Mouse (Mus musculus): Measurements from ENCODE around the gene Omg. TPM values are rescaled to one million over a fixed set of nuclear protein-coding genes. Genes with fewer than 3 reads are reported as not detected.

Gene Omg
- polyA plus RNA-seq, 1 experiment from 2014 or later = 0.46 TPM

- no peak overlapping the region for H3K9ac ChIP-seq (ENCODE audit: low read depth, low read length)
- no peak for ATAC-seq (ENCODE audit: low FRiP score, low TSS enrichment)
- H3K36me3 ChIP-seq (ENCODE audit: control insufficient read depth, insufficient read depth, low read length) = no peaks in the 10 kb centered on the region
- no peaks in the 10 kb centered on the region for H3K27me3 ChIP-seq (ENCODE audit: control insufficient read depth, insufficient read depth, low read length)
- no peaks in the 10 kb centered on the region for H3K9me3 ChIP-seq (ENCODE audit: control insufficient read depth, low read length)
- peaks cover 7% of the 10 kb centered on the region for H3K4me1 ChIP-seq (ENCODE audit: control insufficient read depth, insufficient read depth, low read length)
- no peak overlapping the region for H3K4me2 ChIP-seq (replicated peaks; ENCODE audit: low read depth, low read length)
- no peak overlapping the region for H3K4me3 ChIP-seq (ENCODE audit: low read length)
- WGBS = 79% methylated on average over 1 of the region's 1 CpGs
- no peak overlapping the region for H3K27ac ChIP-seq (ENCODE audit: low read depth, low read length)
These were observed 19.1 kb upstream of the Omg start for GRCm38 (mm10) chr11:79522944-79523343.

GRCm38 (mm10) chr11:79521930-79522329 is 18.0 kb upstream of the Omg start:
- Histone ChIP-seq H3K9ac (ENCODE audit: low read depth, low read length) (no peak overlapping the region), H3K4me2 (replicated peaks; ENCODE audit: low read depth, low read length) (no peak overlapping the region), H3K9me3 (ENCODE audit: control insufficient read depth, low read length) (no peaks in the 10 kb centered on the region), H3K27ac (ENCODE audit: low read depth, low read length) (no peak overlapping the region), H3K4me3 (ENCODE audit: low read length) (no peak overlapping the region), H3K36me3 (ENCODE audit: control insufficient read depth, insufficient read depth, low read length) (no peaks in the 10 kb centered on the region), H3K4me1 (ENCODE audit: control insufficient read depth, insufficient read depth, low read length) (peaks cover 7% of the 10 kb centered on the region), H3K27me3 (ENCODE audit: control insufficient read depth, insufficient read depth, low read length) (no peaks in the 10 kb centered on the region)
- ATAC-seq (ENCODE audit: low FRiP score, low TSS enrichment) = no peak

- H3K27me3 ChIP-seq (ENCODE audit: control insufficient read depth, insufficient read depth, low read length) = no peaks in the 10 kb centered on the region
- no peaks in the 10 kb centered on the region for H3K9me3 ChIP-seq (ENCODE audit: control insufficient read depth, low read length)
- H3K36me3 ChIP-seq (ENCODE audit: control insufficient read depth, insufficient read depth, low read length) = no peaks in the 10 kb centered on the region
- H3K4me3 ChIP-seq (ENCODE audit: low read length) = no peak overlapping the region
- peaks cover 7% of the 10 kb centered on the region for H3K4me1 ChIP-seq (ENCODE audit: control insufficient read depth, insufficient read depth, low read length)
- H3K4me2 ChIP-seq (replicated peaks; ENCODE audit: low read depth, low read length) = no peak overlapping the region
- ATAC-seq (ENCODE audit: low FRiP score, low TSS enrichment) = no peak
- no peak overlapping the region for H3K27ac ChIP-seq (ENCODE audit: low read depth, low read length)
- no peak overlapping the region for H3K9ac ChIP-seq (ENCODE audit: low read depth, low read length)
These were observed 16.9 kb upstream of the Omg start for GRCm38 (mm10) chr11:79520772-79521171.

DNA sequence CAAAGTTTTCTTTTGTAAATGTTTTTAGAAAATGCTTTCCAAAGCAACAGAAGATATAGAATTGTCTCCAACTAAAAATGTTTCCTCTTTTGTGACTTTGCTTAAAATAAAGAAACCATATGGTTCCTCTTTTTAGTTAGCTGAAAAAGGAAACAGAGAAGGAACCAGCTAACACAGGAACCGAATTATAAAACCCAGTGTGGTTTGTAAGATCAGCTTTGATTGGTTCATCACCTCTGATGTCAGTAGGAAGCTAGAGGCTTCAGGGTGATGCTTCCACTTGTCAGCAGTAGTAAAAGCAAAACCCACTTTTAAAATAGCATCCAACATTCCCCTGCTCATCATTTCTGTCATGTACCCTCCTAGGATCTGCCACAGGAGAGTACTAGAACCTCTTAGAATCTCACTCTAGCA is 16.0 kb upstream of the Omg start:
- Histone ChIP-seq H3K27me3 (ENCODE audit: control insufficient read depth, insufficient read depth, low read length) (no peaks in the 10 kb centered on the region), H3K4me3 (ENCODE audit: low read length) (no peak overlapping the region), H3K27ac (ENCODE audit: low read depth, low read length) (no peak overlapping the region), H3K9me3 (ENCODE audit: control insufficient read depth, low read length) (no peaks in the 10 kb centered on the region), H3K4me2 (replicated peaks; ENCODE audit: low read depth, low read length) (no peak overlapping the region), H3K9ac (ENCODE audit: low read depth, low read length) (no peak overlapping the region), H3K36me3 (ENCODE audit: control insufficient read depth, insufficient read depth, low read length) (no peaks in the 10 kb centered on the region), H3K4me1 (ENCODE audit: control insufficient read depth, insufficient read depth, low read length) (peaks cover 7% of the 10 kb centered on the region)
- WGBS = 75% methylated on average over 1 of the region's 1 CpGs
- ATAC-seq (ENCODE audit: low FRiP score, low TSS enrichment) = no peak

- WGBS = 89% methylated on average over 6 of the region's 6 CpGs
- no peak for ATAC-seq (ENCODE audit: low FRiP score, low TSS enrichment)
These were observed 15.4 kb upstream of the Omg start for GRCm38 (mm10) chr11:79519299-79519698.

DNA sequence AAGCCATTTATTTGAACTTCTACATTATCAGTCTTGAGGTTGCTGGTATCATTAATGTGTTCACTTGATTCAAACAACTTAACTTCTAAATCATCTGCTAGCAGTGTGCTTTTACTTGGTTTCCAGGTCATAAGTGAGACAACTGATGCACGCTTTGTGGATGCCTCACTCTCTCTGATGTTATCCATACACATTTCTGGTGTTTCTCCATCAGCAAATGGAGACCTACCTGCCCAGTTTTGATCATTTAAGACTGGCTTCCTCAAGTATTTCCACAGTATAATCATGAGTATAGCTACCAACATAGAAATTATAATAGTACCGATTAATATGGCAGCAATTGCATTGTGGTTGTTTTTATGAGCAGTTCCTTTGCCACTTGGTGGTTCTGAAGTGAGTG is 11.9 kb upstream of the Omg start:
- no peak overlapping the region for H3K4me3 ChIP-seq (ENCODE audit: low read length)
- no peak overlapping the region for H3K9ac ChIP-seq (ENCODE audit: low read depth, low read length)
- H3K4me1 ChIP-seq (ENCODE audit: control insufficient read depth, insufficient read depth, low read length) = no peaks in the 10 kb centered on the region
- no peak overlapping the region for H3K4me2 ChIP-seq (replicated peaks; ENCODE audit: low read depth, low read length)
- H3K9me3 ChIP-seq (ENCODE audit: control insufficient read depth, low read length) = no peaks in the 10 kb centered on the region
- no peaks in the 10 kb centered on the region for H3K27me3 ChIP-seq (ENCODE audit: control insufficient read depth, insufficient read depth, low read length)
- H3K27ac ChIP-seq (ENCODE audit: low read depth, low read length) = no peak overlapping the region
- WGBS = 93% methylated on average over 2 of the region's 2 CpGs
- no peak for ATAC-seq (ENCODE audit: low FRiP score, low TSS enrichment)
- H3K36me3 ChIP-seq (ENCODE audit: control insufficient read depth, insufficient read depth, low read length) = no peaks in the 10 kb centered on the region

More at GRCm38 (mm10) chr11:79519299-79519698, 15.4 kb upstream of the Omg start:
- H3K27ac ChIP-seq (ENCODE audit: low read depth, low read length) = no peak overlapping the region
- H3K36me3 ChIP-seq (ENCODE audit: control insufficient read depth, insufficient read depth, low read length) = no peaks in the 10 kb centered on the region
- H3K4me2 ChIP-seq (replicated peaks; ENCODE audit: low read depth, low read length) = no peak overlapping the region
- peaks cover 7% of the 10 kb centered on the region for H3K4me1 ChIP-seq (ENCODE audit: control insufficient read depth, insufficient read depth, low read length)
- no peaks in the 10 kb centered on the region for H3K27me3 ChIP-seq (ENCODE audit: control insufficient read depth, insufficient read depth, low read length)
- no peak overlapping the region for H3K4me3 ChIP-seq (ENCODE audit: low read length)
- no peak overlapping the region for H3K9ac ChIP-seq (ENCODE audit: low read depth, low read length)
- H3K9me3 ChIP-seq (ENCODE audit: control insufficient read depth, low read length) = no peaks in the 10 kb centered on the region

DNA sequence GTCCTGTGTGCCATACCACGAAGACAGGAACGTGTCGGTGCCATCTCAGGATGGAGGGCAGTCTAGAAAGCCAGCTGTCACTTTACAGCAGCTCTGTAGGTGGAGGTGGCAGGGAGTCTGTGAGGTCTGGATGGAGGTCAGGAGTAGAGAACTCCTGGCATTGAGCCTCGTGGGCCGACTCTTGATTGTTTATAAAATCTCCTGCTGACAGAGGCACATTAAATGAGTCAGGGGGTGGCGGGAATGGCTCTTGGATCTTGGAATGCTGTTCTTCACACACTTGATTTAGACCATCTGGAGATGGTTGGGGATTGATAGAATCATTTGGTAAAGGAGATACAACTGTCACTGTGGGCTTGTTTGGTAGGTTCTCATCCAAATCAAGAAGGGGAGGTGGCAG is 11.4 kb upstream of the Omg start:
- no peak overlapping the region for H3K4me2 ChIP-seq (replicated peaks; ENCODE audit: low read depth, low read length)
- WGBS = 64% methylated on average over 6 of the region's 6 CpGs
- no peaks in the 10 kb centered on the region for H3K4me1 ChIP-seq (ENCODE audit: control insufficient read depth, insufficient read depth, low read length)
- no peak overlapping the region for H3K9ac ChIP-seq (ENCODE audit: low read depth, low read length)
- ATAC-seq (ENCODE audit: low FRiP score, low TSS enrichment) = no peak
- no peaks in the 10 kb centered on the region for H3K27me3 ChIP-seq (ENCODE audit: control insufficient read depth, insufficient read depth, low read length)
- no peaks in the 10 kb centered on the region for H3K36me3 ChIP-seq (ENCODE audit: control insufficient read depth, insufficient read depth, low read length)
- H3K27ac ChIP-seq (ENCODE audit: low read depth, low read length) = no peak overlapping the region
- no peaks in the 10 kb centered on the region for H3K9me3 ChIP-seq (ENCODE audit: control insufficient read depth, low read length)
- no peak overlapping the region for H3K4me3 ChIP-seq (ENCODE audit: low read length)

GRCm38 (mm10) chr11:79511970-79512369 is 8.1 kb upstream of the Omg start:
- 91% methylated on average over 3 of the region's 3 CpGs for WGBS
- H3K4me3 ChIP-seq (ENCODE audit: low read length) = no peak overlapping the region

GRCm38 (mm10) chr11:79504506-79504905 is 622 bp upstream of the Omg start:
- no peak for ATAC-seq (ENCODE audit: low FRiP score, low TSS enrichment)
- H3K27me3 ChIP-seq (ENCODE audit: control insufficient read depth, insufficient read depth, low read length) = no peaks in the 10 kb centered on the region
- no peaks in the 10 kb centered on the region for H3K36me3 ChIP-seq (ENCODE audit: control insufficient read depth, insufficient read depth, low read length)
- H3K9me3 ChIP-seq (ENCODE audit: control insufficient read depth, low read length) = no peaks in the 10 kb centered on the region
- H3K27ac ChIP-seq (ENCODE audit: low read depth, low read length) = no peak overlapping the region
- H3K4me3 ChIP-seq (ENCODE audit: low read length) = no peak overlapping the region
- 91% methylated on average over 7 of the region's 7 CpGs for WGBS
- no peak overlapping the region for H3K9ac ChIP-seq (ENCODE audit: low read depth, low read length)
- no peaks in the 10 kb centered on the region for H3K4me1 ChIP-seq (ENCODE audit: control insufficient read depth, insufficient read depth, low read length)
- H3K4me2 ChIP-seq (replicated peaks; ENCODE audit: low read depth, low read length) = no peak overlapping the region

More at GRCm38 (mm10) chr11:79511970-79512369, 8.1 kb upstream of the Omg start:
- Histone ChIP-seq H3K4me2 (replicated peaks; ENCODE audit: low read depth, low read length) (no peak overlapping the region), H3K36me3 (ENCODE audit: control insufficient read depth, insufficient read depth, low read length) (no peaks in the 10 kb centered on the region), H3K27me3 (ENCODE audit: control insufficient read depth, insufficient read depth, low read length) (no peaks in the 10 kb centered on the region), H3K9ac (ENCODE audit: low read depth, low read length) (no peak overlapping the region), H3K27ac (ENCODE audit: low read depth, low read length) (no peak overlapping the region), H3K9me3 (ENCODE audit: control insufficient read depth, low read length) (no peaks in the 10 kb centered on the region), H3K4me1 (ENCODE audit: control insufficient read depth, insufficient read depth, low read length) (no peaks in the 10 kb centered on the region)
- no peak for ATAC-seq (ENCODE audit: low FRiP score, low TSS enrichment)

DNA sequence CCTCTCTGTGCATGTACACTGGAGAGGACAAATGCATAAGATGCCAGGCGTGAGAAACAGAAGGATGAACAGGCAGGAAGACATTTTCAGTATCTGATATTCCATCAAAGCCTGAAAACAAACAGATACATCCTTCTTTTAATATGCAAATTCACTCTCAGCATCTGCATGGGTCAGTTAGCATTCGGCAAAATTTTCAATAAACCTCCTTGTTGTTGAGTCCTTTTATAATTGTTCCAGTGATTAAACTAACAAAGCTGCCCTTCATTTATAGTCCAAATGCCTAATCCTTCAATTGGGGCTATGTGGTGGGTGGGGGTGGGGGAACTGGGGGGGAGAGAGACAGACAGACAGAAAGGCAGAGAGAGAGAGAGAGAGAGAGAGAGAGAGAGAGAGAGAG is 967 bp downstream of the Omg start:
- 79% methylated on average over 2 of the region's 2 CpGs for WGBS
- Histone ChIP-seq H3K27me3 (ENCODE audit: control insufficient read depth, insufficient read depth, low read length) (no peaks in the 10 kb centered on the region), H3K27ac (ENCODE audit: low read depth, low read length) (no peak overlapping the region), H3K9ac (ENCODE audit: low read depth, low read length) (no peak overlapping the region), H3K4me2 (replicated peaks; ENCODE audit: low read depth, low read length) (no peak overlapping the region), H3K4me1 (ENCODE audit: control insufficient read depth, insufficient read depth, low read length) (no peaks in the 10 kb centered on the region), H3K36me3 (ENCODE audit: control insufficient read depth, insufficient read depth, low read length) (no peaks in the 10 kb centered on the region), H3K9me3 (ENCODE audit: control insufficient read depth, low read length) (no peaks in the 10 kb centered on the region), H3K4me3 (ENCODE audit: low read length) (no peak overlapping the region)
- ATAC-seq (ENCODE audit: low FRiP score, low TSS enrichment) = no peak
